Mouse (Mus musculus): Measurements from ENCODE around the gene Adamts16. TPM values are rescaled to one million over a fixed set of nuclear protein-coding genes. Genes with fewer than 3 reads are reported as not detected.

Adamts16 gene
- polyA plus RNA-seq, 1 experiment from 2014 or later, result 2.3 TPM

GRCm38 (mm10) chr13:70789806-70790205 lies 51.8 kb downstream of the Adamts16 start:
- ATAC-seq (ENCODE audit: insufficient read depth, low FRiP score, low TSS enrichment), result no peak
- Histone ChIP-seq H3K4me2 (ENCODE audit: low read depth) (no peak overlapping the region), H3K9me3 (ENCODE audit: control insufficient read depth, low read length) (no peaks in the 10 kb centered on the region), H3K4me3 (ENCODE audit: low read depth, low read length) (no peak overlapping the region), H3K36me3 (ENCODE audit: control insufficient read depth, insufficient read depth, low read length) (no peaks in the 10 kb centered on the region), H3K4me1 (ENCODE audit: control insufficient read depth, insufficient read depth, low read length) (no peaks in the 10 kb centered on the region), H3K27ac (ENCODE audit: low read depth, low read length) (no peak overlapping the region), H3K27me3 (ENCODE audit: control insufficient read depth, insufficient read depth, low read length) (no peaks in the 10 kb centered on the region), H3K9ac (ENCODE audit: low read length) (no peak overlapping the region)
- WGBS, result 71% methylated on average over 1 of the region's 1 CpGs
- DNase-seq (ENCODE audit: low spot score), result no peak

- Histone ChIP-seq H3K36me3 (ENCODE audit: control insufficient read depth, insufficient read depth, low read length) (no peaks in the 10 kb centered on the region), H3K4me1 (ENCODE audit: control insufficient read depth, insufficient read depth, low read length) (no peaks in the 10 kb centered on the region), H3K27me3 (ENCODE audit: control insufficient read depth, insufficient read depth, low read length) (no peaks in the 10 kb centered on the region), H3K4me3 (ENCODE audit: low read depth, low read length) (no peak overlapping the region), H3K4me2 (ENCODE audit: low read depth) (no peak overlapping the region), H3K9ac (ENCODE audit: low read length) (no peak overlapping the region), H3K9me3 (ENCODE audit: control insufficient read depth, low read length) (no peaks in the 10 kb centered on the region), H3K27ac (ENCODE audit: low read depth, low read length) (no peak overlapping the region)
- WGBS, result 72% methylated on average over 1 of the region's 1 CpGs
- no peak for ATAC-seq (ENCODE audit: insufficient read depth, low FRiP score, low TSS enrichment)
- DNase-seq (ENCODE audit: low spot score), result no peak
Measured at GRCm38 (mm10) chr13:70789022-70789421, 52.6 kb downstream of the Adamts16 start.

DNA sequence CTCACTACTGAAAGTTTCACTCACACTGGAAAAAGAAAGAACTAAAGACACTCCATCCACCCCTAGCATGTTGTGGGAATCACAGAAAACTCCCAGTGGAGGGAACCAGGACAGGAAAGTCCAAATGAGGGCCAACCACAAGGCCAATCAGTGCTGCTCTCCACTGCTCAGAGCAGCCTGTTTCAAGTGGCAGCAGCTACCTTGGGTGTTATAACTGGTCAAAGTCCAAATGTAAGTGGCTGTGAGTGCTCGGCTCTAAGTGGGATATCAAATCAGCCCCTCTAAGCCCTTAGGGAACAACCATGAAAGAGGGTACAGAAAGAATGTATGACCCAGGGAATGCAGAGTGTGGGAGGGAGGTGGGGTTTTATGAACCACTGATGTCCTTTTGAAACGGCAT lies 56.5 kb downstream of the Adamts16 start:
- Histone ChIP-seq H3K4me1 (ENCODE audit: control insufficient read depth, insufficient read depth, low read length) (no peaks in the 10 kb centered on the region), H3K9ac (ENCODE audit: low read length) (no peak overlapping the region), H3K4me2 (ENCODE audit: low read depth) (no peak overlapping the region), H3K9me3 (ENCODE audit: control insufficient read depth, low read length) (no peaks in the 10 kb centered on the region), H3K27ac (ENCODE audit: low read depth, low read length) (no peak overlapping the region), H3K4me3 (ENCODE audit: low read depth, low read length) (no peak overlapping the region), H3K27me3 (ENCODE audit: control insufficient read depth, insufficient read depth, low read length) (no peaks in the 10 kb centered on the region), H3K36me3 (ENCODE audit: control insufficient read depth, insufficient read depth, low read length) (no peaks in the 10 kb centered on the region)
- no peak for DNase-seq (ENCODE audit: low spot score)
- WGBS, result 86% methylated on average over 2 of the region's 2 CpGs
- no peak for ATAC-seq (ENCODE audit: insufficient read depth, low FRiP score, low TSS enrichment)

- no peaks in the 10 kb centered on the region for H3K4me1 ChIP-seq (ENCODE audit: control insufficient read depth, insufficient read depth, low read length)
- no peaks in the 10 kb centered on the region for H3K9me3 ChIP-seq (ENCODE audit: control insufficient read depth, low read length)
- H3K27ac ChIP-seq (ENCODE audit: low read depth, low read length), result no peak overlapping the region
- no peaks in the 10 kb centered on the region for H3K36me3 ChIP-seq (ENCODE audit: control insufficient read depth, insufficient read depth, low read length)
- WGBS, result 82% methylated on average over 5 of the region's 5 CpGs
- no peak overlapping the region for H3K9ac ChIP-seq (ENCODE audit: low read length)
- no peak overlapping the region for H3K4me2 ChIP-seq (ENCODE audit: low read depth)
- H3K27me3 ChIP-seq (ENCODE audit: control insufficient read depth, insufficient read depth, low read length), result no peaks in the 10 kb centered on the region
- no peak overlapping the region for H3K4me3 ChIP-seq (ENCODE audit: low read depth, low read length)
- ATAC-seq (ENCODE audit: insufficient read depth, low FRiP score, low TSS enrichment) (no peak), DNase-seq (ENCODE audit: low spot score) (no peak)
Measured at GRCm38 (mm10) chr13:70784126-70784525, 57.5 kb downstream of the Adamts16 start.

DNA sequence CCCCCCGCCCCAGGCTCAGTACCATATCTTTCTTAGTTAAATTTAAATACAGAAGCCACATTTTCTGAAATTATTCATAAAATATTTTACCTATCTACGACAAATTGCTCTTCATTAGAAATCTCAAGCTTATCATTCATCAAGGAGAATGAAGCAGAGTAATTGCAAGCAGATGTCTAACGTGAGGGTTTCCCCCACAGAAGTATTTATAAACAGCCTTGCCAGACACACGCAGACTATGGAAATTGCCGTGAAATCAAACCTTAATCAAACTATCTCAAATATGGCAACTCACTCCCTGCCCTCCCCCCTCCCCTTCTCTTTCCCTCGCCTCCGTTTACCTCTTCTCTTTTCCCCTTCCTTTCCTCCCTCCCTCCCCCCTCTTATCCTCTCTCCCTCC lies 61.8 kb downstream of the Adamts16 start:
- Histone ChIP-seq H3K9ac (ENCODE audit: low read length) (no peak overlapping the region), H3K27ac (ENCODE audit: low read depth, low read length) (no peak overlapping the region), H3K27me3 (ENCODE audit: control insufficient read depth, insufficient read depth, low read length) (no peaks in the 10 kb centered on the region), H3K4me1 (ENCODE audit: control insufficient read depth, insufficient read depth, low read length) (no peaks in the 10 kb centered on the region), H3K4me3 (ENCODE audit: low read depth, low read length) (no peak overlapping the region), H3K4me2 (ENCODE audit: low read depth) (no peak overlapping the region), H3K36me3 (ENCODE audit: control insufficient read depth, insufficient read depth, low read length) (no peaks in the 10 kb centered on the region), H3K9me3 (ENCODE audit: control insufficient read depth, low read length) (no peaks in the 10 kb centered on the region)
- DNase-seq (ENCODE audit: low spot score) (no peak), ATAC-seq (ENCODE audit: insufficient read depth, low FRiP score, low TSS enrichment) (no peak)
- WGBS, result 65% methylated on average over 7 of the region's 7 CpGs

DNA sequence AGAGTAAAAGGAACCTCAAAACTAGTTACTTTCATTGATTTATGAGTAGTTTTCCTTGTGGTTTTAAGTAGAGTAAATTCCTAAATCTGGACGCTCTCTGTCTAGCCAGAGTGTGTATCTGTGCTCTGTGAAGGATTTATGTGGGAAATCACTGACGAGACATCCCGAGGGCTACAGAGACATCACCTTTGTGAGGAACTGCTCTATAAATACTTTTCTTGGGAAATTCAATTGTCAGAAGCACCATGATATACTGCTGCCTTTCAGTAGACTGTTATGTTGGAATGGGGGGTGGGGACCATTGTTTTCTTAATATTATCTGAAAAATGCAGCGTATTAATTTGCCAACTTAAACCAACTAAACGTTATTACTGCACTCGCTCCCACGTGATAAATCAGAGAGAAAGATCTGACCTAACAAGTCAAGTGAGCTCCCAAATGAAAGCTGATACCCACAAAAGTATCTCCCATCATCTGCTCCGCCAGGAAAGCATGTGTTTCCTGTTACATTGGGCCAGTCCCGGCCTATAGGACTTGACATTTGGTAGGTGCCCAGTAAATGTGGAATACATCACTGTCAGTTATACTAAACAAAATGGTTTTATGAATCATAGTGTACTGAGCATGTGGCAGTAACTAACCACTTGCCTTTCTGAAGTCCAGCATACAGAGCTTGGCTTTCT lies 62.6 kb downstream of the Adamts16 start:
- no peak for DNase-seq (ENCODE audit: low spot score)
- H3K4me1 ChIP-seq (ENCODE audit: control insufficient read depth, insufficient read depth, low read length), result no peaks in the 10 kb centered on the region
- WGBS, result 55% methylated on average over 9 of the region's 9 CpGs

DNA sequence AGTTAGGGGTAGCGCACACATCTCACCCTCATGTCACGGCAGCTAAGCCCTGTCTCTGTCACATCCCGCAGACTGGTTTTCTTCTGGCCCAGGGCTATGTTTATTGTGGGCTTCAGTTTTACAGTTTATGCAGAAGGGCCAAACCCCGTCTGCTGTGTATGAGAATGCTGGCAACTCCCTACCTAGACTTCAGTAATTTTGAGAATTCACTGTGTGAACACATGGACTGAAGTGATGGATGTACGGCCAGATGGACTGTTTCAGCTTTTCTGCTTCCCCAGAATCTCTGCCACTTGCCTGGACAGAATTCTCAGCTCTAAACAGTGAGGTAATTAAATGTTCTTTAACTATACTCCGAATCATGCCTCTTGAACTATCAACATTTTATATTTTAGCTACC lies 70.5 kb downstream of the Adamts16 start:
- ATAC-seq (ENCODE audit: insufficient read depth, low FRiP score, low TSS enrichment), result no peak
- no peak for DNase-seq (ENCODE audit: low spot score)
- H3K4me3 ChIP-seq (ENCODE audit: low read depth, low read length), result no peak overlapping the region
- no peaks in the 10 kb centered on the region for H3K36me3 ChIP-seq (ENCODE audit: control insufficient read depth, insufficient read depth, low read length)
- no peaks in the 10 kb centered on the region for H3K4me1 ChIP-seq (ENCODE audit: control insufficient read depth, insufficient read depth, low read length)
- H3K27me3 ChIP-seq (ENCODE audit: control insufficient read depth, insufficient read depth, low read length), result no peaks in the 10 kb centered on the region
- no peaks in the 10 kb centered on the region for H3K9me3 ChIP-seq (ENCODE audit: control insufficient read depth, low read length)
- 86% methylated on average over 6 of the region's 6 CpGs for WGBS
- no peak overlapping the region for H3K9ac ChIP-seq (ENCODE audit: low read length)
- H3K27ac ChIP-seq (ENCODE audit: low read depth, low read length), result no peak overlapping the region
- H3K4me2 ChIP-seq (ENCODE audit: low read depth), result no peak overlapping the region

More for the DNA sequence above, 62.6 kb downstream of the Adamts16 start:
- no peaks in the 10 kb centered on the region for H3K36me3 ChIP-seq (ENCODE audit: control insufficient read depth, insufficient read depth, low read length)
- no peak overlapping the region for H3K27ac ChIP-seq (ENCODE audit: low read depth, low read length)
- H3K27me3 ChIP-seq (ENCODE audit: control insufficient read depth, insufficient read depth, low read length), result no peaks in the 10 kb centered on the region
- H3K4me2 ChIP-seq (ENCODE audit: low read depth), result no peak overlapping the region
- ATAC-seq (ENCODE audit: insufficient read depth, low FRiP score, low TSS enrichment), result no peak
- H3K9ac ChIP-seq (ENCODE audit: low read length), result no peak overlapping the region
- H3K4me3 ChIP-seq (ENCODE audit: low read depth, low read length), result no peak overlapping the region
- H3K9me3 ChIP-seq (ENCODE audit: control insufficient read depth, low read length), result no peaks in the 10 kb centered on the region

- 56% methylated on average over 2 of the region's 2 CpGs for WGBS
- DNase-seq (ENCODE audit: low spot score), result no peak
- no peak overlapping the region for H3K4me3 ChIP-seq (ENCODE audit: low read depth, low read length)
- no peak overlapping the region for H3K27ac ChIP-seq (ENCODE audit: low read depth, low read length)
- H3K9ac ChIP-seq (ENCODE audit: low read length), result no peak overlapping the region
- no peaks in the 10 kb centered on the region for H3K36me3 ChIP-seq (ENCODE audit: control insufficient read depth, insufficient read depth, low read length)
- H3K4me2 ChIP-seq (ENCODE audit: low read depth), result no peak overlapping the region
- H3K9me3 ChIP-seq (ENCODE audit: control insufficient read depth, low read length), result no peaks in the 10 kb centered on the region
- H3K4me1 ChIP-seq (ENCODE audit: control insufficient read depth, insufficient read depth, low read length), result no peaks in the 10 kb centered on the region
- no peak for ATAC-seq (ENCODE audit: insufficient read depth, low FRiP score, low TSS enrichment)
- no peaks in the 10 kb centered on the region for H3K27me3 ChIP-seq (ENCODE audit: control insufficient read depth, insufficient read depth, low read length)
Measured at GRCm38 (mm10) chr13:70769156-70769555, 72.5 kb downstream of the Adamts16 start.

DNA sequence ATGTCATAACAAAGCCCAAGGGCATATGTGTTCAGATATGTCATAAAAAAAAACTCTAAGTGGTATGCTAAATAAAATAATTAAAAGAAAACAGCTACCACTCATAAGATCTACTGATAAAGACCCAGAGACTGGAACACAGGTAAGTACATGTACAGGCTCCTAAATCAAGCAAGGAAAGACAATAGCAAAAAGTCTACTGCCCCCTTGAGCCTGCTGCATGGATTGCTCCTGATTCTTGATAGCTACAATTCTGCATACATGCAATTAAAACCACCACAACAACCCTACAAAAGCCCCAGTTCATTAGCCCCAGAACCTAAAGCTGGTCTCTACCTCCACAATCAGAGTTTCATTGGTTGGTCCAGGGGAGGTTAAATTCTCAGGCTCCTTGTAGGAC lies 74.1 kb downstream of the Adamts16 start:
- Histone ChIP-seq H3K9me3 (ENCODE audit: control insufficient read depth, low read length) (no peaks in the 10 kb centered on the region), H3K4me1 (ENCODE audit: control insufficient read depth, insufficient read depth, low read length) (no peaks in the 10 kb centered on the region), H3K36me3 (ENCODE audit: control insufficient read depth, insufficient read depth, low read length) (no peaks in the 10 kb centered on the region), H3K27me3 (ENCODE audit: control insufficient read depth, insufficient read depth, low read length) (no peaks in the 10 kb centered on the region), H3K9ac (ENCODE audit: low read length) (no peak overlapping the region), H3K4me2 (ENCODE audit: low read depth) (no peak overlapping the region), H3K4me3 (ENCODE audit: low read depth, low read length) (no peak overlapping the region), H3K27ac (ENCODE audit: low read depth, low read length) (no peak overlapping the region)
- ATAC-seq (ENCODE audit: insufficient read depth, low FRiP score, low TSS enrichment), result no peak
- no peak for DNase-seq (ENCODE audit: low spot score)
